Mouse (Mus musculus) layer of hippocampus, postnatal 10 days (tissue): Measurements from ENCODE around the gene Isyna1. TPM values are rescaled to one million over a fixed set of nuclear protein-coding genes. Genes with fewer than 3 reads are reported as not detected.

ENCODE experiments used
- DNase-seq, 2 experiments: peaks; one replicate each; pipeline ENCODE4 v3.0.0; 2021; ENCODE audit warnings: low spot score in 2 of 2
- total RNA-seq, 2 experiments: library from RNA; stranded (reverse); gene quantifications; 2 replicates each; pipeline ENCODE4 v1.2.3; 2021

Isyna1 gene
- total RNA-seq, 2 experiments from 2014 or later: 56.5 to 57.8 TPM

DNA sequence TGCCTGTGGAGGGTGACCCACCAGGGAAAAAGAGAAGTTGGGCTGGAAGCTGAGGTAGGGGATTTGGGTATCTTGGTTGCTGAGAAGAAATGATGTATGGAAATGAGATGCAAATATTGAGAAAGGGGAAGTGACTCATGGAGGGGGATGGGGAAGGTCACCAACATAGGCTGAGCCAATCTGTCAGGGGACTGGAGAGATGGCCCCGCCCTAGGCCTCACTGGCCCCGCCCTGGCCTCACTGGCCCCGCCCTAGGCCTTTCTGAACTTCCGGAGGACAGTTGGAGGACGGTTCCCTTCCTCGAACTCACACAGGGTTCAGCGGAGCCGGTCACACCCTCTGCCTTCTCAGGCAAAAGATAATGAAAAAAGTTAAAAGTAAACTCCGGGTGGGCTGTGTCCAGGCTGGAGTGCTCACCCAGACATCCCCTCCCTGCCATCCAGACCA, 24.7 kb downstream of the Isyna1 start:
- DNase-seq: no peak

DNA sequence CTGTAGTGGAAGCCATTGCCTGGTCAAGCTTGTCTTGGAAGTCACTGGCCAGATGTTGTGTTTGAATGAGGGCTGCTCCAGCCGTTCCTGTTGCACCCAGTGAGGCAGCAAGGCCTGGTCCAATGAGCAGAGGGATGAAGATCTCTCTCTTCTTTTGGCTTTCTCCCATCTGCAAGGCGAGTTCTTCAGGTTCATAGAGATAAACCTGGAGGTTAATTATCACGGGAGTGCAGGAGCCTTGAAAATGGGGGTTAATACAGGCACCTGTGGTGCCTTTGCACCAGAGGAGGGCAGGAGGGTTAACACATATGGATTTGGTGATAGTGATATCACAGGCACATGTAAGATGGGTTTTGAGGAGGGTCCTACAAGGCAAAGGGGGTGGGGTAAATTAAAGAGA, 28.0 kb downstream of the Isyna1 start:
- DNase-seq: no peak

DNA sequence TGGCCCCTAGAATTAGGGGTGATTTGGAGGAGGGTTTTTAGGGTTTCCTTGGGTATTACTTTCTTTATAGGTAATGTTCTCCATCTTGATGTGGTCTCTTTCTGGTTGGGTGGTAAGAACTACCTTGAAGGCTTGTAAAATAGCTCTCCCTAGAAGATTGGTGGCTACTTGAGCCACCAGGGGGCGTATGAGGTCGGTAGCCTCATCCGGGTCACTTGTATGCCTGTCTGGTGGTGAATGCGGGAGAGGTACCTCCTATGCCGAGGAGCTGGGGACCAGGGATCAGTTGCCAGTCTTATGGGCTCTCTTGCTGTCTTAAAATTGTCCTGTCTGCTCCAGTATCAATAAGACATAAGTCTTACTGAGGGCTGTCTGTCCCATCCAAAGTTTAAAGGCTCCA, 30.9 kb downstream of the Isyna1 start:
- no peak for DNase-seq

DNA sequence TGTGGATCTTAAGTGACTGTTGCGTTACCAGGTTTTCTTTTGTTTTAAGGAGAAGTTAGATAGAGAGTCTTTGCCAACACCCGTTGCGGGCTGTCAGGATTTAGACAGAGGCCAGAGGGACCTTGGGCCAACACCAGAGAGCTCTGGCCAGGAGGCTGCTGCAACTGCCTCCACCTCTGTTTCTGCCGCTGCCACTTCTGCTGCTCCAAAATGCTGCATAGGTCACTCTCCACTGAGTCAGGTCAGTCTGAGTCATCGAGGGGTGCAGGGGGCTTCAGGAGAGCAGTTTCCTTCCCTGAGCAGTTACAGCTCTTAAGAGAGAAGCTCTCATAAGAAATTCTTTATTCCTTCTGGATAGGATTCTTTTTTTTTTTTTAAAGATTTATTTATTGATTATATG, 32.9 kb downstream of the Isyna1 start:
- DNase-seq: no peak

DNA sequence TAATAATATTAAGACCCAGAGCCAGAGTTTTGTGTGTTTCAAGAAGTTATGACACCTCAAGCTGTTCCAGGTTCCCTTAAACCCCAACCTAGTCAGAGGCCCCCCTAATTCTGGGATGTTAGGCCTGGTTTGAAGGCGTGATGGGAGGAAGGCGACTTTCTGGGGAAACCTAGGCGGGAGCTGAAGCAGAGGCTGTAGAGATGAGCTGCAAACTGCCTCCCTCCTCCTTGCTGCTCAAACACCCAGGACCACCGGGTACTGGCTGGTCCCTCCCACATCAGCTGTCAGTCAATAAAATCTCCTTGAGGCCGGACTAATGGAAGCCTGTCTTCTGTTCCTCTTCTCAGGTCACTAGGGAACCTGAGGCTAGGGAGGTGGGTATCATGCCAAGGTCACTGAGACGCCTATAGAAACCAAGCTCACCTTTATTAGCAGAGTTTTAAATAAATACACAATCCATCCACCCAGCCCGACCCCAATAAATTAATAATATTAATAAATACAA, 34.9 kb downstream of the Isyna1 start:
- no peak for DNase-seq

DNA sequence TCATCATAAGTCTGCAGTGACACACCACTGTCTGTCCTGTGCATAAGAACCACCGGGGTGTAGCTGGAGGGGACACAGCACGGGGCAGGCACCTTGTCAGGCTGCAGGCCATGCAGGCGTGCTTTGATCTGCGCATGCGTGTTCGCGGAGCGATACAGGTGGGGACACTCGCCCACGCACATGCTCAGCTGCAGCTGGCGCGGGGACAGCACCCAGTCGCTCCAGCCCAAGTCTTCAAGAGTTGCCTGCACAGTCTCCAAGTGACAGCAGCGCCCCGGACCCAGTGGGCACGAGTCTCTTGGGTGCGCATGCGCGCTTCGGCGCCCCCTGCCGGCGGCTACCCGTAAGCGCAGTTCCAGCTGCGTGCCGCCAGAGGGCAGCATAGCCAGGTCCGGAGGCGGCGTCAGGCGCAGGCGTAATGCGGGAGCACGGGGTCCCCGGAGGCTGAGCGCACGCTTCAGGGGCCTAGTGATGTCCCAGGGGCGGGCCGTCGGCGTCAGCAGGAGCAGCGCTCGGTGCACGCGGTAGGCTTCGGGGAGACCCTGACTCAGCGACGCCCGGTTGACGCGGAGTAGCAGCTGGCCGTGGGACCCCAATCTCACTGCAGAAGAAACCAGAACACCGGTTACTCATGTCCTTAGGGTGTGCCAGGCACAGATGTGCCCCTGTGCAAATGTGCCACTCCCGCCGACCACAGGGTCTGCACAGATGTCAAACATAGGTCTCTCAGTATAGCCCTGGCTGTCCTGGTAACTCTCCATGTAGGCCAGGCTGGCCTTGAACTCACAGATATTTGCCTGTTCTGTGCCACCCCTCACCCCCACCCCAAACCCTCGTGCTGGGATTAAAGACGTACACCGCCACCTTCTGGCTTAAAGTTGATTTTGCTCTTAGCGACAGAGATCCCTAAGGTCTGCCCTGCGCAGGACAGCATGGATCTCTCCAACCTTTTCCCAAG, 35.7 kb downstream of the Isyna1 start:
- DNase-seq: peak; percentile 91 to 93

DNA sequence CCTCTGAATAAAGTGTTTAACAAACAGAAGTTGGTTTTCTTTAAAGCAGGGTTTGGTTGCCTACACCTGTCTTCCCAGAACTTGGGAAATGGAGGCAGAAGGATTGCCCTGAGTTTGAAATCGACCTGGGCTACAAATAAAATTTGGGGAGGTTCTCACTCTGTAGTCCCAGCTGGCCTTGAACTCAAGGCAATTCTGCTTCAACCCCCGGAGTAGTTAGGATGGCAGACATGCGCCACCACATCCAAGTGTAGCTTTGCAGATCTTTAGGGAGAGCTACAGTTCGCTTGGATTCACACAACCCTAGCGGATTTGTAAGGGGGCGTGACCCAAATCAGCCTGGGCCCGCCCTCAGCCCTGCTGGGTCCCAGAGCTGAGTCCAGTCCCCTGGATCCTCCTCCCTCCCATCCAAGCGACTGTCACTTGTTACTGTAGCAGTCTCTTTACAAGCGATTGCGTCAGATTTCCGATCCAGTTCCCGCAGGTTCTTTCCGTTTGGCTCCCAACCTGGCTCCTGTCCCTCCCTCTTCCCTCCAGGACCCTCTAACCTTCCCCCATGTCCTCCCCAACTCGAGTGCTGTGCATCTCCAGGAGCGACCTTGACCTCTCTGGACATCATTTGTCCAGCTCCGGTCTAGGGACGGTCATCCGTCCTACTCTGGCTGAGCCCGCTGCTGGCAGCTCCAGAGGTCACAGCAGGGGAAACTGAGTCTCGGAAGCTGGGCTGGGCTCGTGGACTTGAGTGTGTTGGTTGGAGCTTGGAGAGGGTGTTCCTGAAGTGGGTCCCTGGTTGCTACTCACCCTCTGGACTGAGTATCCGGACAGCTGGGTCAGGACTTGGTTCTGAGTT, 36.6 kb downstream of the Isyna1 start:
- peak in 1 of 2 experiments; percentile 45 for DNase-seq

DNA sequence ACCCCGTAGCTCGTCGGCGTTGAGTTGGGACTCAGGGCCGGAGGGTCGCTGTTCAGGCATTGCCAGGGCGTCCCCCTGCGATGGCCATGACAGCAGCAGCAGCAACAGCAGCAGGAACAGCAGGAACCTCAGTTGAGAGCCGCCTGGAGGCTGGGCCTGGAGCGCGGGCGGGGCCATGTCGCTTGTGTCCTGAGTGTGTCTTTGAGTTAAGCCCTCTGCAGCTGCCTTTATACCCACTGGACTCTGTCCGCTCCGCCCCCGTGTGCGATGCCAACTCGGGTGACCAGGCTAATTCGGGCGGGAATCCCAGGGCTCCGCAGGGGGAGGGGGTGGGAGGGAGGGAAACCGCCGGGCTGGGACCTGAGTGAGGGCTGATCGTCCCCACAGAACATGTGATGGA, 37.3 kb downstream of the Isyna1 start:
- no peak for DNase-seq

DNA sequence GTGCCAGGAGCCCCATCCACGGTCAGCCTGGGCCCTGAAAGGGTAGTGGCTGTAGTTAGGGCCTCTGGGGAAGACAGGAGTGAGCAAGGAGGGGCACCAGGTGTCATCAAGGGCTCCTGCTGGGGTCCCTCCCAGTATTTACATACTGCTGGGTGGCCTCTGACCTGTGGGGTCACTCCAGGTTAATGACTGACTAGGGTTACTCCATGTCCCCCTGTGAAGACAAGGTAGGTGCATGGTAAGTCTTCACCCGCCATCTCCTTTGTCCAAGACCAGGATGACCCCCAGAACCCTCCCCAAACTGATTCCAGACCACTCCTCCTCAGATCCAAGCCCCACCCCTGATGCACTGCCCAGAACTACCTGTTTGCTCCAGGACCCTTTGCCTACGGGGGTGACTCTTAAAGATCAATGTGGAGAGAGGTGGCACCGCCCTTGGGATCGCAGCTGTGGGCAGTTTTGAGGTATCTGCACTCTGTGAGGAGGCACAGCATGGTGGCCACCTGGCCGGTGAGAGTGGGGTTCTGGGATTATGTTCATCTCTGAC, 38.2 kb downstream of the Isyna1 start, which contains the start of gene Gdf15:
TSS of gene Gdf15 (minus strand) at position 111 of the 547 bp plus-strand sequence.
- no peak for DNase-seq

DNA sequence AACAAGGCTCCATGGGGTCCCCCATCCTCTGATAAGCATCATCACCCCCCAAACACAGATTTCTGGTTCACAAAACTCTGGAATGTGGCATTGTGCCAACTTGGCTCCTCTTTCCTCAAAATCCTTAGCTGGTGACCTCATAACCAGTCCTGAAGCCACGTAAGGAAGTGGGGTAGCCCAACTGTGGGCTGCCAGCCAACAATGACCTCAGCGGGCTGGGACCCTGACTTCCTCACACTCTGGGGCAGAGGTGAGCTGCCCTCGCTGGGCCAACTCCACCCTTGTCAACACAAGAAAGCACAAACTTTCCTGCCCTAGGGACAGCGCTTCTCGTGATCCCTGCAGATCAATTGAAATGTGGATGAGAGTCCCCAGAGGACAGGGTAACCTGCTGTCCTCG, 39.9 kb downstream of the Isyna1 start:
- DNase-seq: no peak

DNA sequence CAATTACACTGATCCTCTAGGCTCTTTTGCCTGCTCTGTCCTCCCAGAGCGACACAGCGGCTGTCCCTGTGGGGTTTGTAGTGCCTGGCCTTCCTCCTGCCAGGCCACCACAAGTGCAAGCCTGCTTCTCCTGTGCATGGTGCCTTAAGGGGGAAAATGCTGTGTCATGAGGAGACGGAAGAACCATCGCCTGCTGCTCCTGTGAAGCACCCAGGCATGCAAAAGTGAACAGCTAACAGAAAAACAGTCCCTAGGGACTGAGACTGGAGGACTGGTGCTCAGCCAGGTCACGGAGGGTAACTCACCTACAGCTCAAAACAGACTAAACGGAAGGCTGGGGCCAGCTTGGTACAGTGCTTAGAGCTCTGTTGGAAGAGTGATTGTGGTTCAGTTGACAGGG, 41.4 kb downstream of the Isyna1 start:
- DNase-seq: no peak

DNA sequence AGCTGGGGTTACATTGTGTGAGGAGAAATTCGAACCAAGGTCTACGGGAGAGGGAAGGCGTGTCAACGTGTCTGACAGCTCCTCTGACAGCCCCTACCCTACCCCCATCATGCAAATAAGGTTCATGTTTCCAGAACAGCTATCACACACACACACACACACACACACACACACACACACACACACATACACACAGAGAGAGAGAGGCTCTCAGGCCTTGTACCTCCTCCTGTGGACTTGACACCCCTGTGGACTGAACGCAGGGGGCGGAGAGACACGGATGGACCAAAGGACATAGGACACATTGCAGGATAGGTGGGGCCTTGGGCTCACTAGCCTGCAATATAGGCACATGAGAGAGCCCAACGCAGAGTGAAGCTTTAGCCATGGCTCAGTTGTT, 42.7 kb downstream of the Isyna1 start:
- DNase-seq: no peak

DNA sequence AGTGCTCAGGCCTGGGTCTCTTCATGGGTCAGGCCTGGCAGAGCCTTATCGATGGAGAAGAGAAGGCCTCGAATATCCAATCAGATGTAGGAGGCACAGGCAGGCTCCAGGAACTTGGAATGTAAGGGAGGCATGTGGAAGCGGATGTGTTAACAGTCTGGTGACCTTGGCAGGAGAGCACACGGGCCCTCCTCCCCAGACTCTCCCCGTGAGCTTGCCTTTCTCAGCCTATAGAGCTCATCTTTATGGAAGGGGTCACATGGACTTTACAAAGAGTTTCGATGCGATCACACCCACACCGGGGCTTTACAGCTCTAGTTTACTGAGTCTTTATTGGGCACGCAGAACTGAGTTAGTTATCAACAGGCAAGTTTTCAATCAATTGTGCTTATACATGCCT, 44.6 kb downstream of the Isyna1 start:
- no peak for DNase-seq

DNA sequence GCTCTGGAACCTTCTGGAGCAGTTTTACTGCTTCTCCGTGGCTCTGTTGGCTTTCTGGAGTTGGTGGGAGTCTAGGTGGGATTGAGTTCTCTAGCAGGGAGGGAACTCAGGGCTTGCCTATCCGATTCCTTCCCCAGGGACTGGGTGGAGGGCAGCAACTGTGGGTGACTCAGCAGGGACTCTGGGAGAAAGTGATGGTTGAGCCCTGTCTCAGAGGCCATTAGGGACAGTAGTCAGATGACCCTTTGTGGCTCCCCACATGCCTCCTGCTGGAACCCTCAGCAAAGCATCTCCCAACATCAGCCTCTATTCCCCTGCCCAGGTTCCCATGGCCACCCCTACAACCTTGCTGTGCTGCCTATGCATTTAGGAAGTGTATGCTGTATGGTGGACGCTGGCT, 48.8 kb downstream of the Isyna1 start:
- DNase-seq: no peak

DNA sequence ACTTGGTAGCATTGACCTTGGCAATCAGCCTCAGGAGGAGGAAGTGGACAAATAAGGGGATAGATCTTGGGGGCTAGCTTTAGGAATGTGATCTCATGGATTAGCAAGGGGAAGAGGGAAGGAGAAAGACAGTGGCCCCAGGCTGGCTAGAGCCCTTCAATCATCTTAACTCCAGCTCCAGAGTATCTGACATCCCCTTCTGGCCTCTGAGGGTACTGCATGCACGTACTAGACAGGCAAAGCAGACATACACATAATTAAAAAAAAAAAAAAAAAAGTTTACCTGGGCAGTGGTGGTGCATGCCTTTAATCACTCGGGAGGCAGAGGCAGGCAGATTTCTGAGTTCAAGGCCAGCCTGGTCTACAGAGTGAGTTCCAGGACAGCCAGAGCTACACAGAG, 49.9 kb downstream of the Isyna1 start:
- no peak for DNase-seq

DNA sequence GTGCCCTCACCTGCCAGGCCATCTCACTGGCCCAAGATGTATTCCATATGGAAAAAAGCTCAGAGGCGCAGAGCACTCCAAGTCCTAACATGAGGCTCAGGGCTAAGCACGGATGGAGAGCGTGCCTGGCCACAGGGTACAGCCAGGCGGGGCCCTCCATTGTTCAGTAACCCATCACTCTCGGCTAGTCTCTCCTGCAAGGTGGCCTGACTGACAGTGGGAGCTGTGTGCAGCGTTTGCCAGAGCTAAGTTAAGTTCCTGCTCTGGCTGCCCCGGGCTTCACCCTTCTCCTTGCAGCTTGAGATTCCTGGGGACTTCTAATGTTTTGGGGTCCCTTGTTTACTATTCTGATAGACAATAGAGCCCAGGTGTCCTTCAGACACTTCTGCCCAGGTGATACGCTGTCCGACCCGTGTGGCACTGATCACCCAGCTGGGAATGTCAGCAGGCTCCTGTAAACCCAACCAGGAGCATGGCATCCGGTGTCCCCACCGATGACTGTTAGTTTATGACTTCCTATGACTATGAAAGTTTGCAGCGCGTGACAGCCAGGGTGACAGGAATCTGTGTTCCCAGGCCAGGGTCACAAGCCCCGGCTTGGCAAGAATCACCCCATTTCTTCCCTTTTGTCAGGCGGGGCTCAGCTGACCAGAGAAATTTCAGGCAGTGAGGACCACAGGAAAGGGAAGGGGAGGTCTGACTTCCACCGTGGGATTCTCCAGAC, 51.5 kb downstream of the Isyna1 start:
- DNase-seq: no peak

DNA sequence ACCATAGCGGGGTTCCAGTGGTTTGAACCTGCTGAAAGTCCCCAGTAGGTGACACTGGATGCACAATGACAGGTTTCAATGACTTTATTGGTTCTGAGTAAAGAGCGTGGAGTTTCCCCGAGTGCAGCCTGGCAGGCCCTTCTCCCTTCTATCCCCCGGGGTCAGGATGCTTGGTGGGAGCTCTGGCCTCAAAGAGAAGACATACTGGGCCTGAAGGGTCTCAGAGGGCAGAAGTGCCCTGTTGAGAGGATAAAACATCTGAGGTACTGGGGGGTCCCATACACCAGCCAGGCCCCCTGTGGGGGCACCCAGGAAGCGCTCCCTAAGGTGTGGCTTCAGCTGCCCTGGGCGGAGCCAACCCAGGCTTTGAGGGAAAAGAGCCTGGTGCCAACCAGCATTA, 52.2 kb downstream of the Isyna1 start:
- DNase-seq: no peak

DNA sequence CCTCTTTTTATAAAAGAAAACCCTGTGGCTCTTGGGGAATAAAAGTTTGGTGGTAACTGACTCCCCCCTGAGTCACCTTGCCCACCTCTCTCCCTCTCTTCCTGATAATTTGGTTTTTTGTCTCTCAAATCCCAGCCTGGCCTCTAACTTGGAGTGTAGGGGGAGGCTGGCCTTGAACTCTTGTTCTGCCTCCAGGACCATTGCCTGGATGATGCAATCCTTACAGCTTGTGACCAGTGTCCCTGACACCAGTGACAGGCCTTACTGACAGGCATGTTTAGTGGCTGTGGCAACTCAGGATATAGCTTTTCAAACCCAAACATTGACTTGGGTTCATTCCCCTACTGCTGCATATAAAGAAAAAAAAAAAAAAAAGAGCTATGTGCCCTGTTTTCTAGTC, 52.6 kb downstream of the Isyna1 start:
- DNase-seq: no peak
